Mouse (Mus musculus) ES-Bruce4 (cell line): Measurements from ENCODE around the gene Dhdds. TPM values are rescaled to one million over a fixed set of nuclear protein-coding genes. Genes with fewer than 3 reads are reported as not detected.
A peak's percentile ranks its signal among the peaks of the same experiment; 100 is the strongest.

Experiments
- H3K27ac ChIP-seq: 2 replicates; pipeline ENCODE4 v1.5.1; 2012; ENCODE audit warnings: low read length, inconsistent platforms; ENCODE audit not compliant: insufficient read depth
- H3K27me3 ChIP-seq: 2 replicates; pipeline ENCODE4 v1.6.1; 2012; ENCODE audit warnings: mild to moderate bottlenecking, low read length, inconsistent platforms; ENCODE audit not compliant: control insufficient read depth, poor library complexity, insufficient read depth, severe bottlenecking
- H3K36me3 ChIP-seq: 2 replicates; pipeline ENCODE4 v1.6.1; 2012; ENCODE audit warnings: inconsistent platforms, mild to moderate bottlenecking, low read length, moderate library complexity; ENCODE audit not compliant: control insufficient read depth, poor library complexity, insufficient read depth, severe bottlenecking
- H3K4me1 ChIP-seq: one replicate; pipeline ENCODE4 v1.8.1; 2011; ENCODE audit warnings: low read length; ENCODE audit not compliant: control insufficient read depth, insufficient read depth
- H3K4me3 ChIP-seq: 2 replicates; pipeline ENCODE4 v1.5.1; 2011; ENCODE audit warnings: low read depth, mild to moderate bottlenecking, low read length
- H3K9ac ChIP-seq: 2 replicates; pipeline ENCODE4 v1.6.1; 2012; ENCODE audit warnings: low read depth, mild to moderate bottlenecking, inconsistent platforms; ENCODE audit not compliant: poor library complexity, severe bottlenecking
- H3K9me3 ChIP-seq: replicated peaks from 2 replicates; pipeline ENCODE4 v1.6.1; 2012; ENCODE audit warnings: mild to moderate bottlenecking, low read length, inconsistent platforms; ENCODE audit not compliant: control insufficient read depth, poor library complexity, insufficient read depth, severe bottlenecking
- CTCF ChIP-seq: IDR thresholded peaks from one replicate; pipeline ENCODE4 v1.8.1; 2011; ENCODE audit warnings: low read depth, low read length
- EP300 ChIP-seq: IDR thresholded peaks from 2 replicates; pipeline ENCODE4 v1.6.1; 2011; ENCODE audit warnings: low read depth, low read length; ENCODE audit not compliant: insufficient read depth
- POLR2A ChIP-seq: IDR thresholded peaks from one replicate; pipeline ENCODE4 v1.8.1; 2011; ENCODE audit warnings: low read length; ENCODE audit not compliant: insufficient read depth
- polyA plus RNA-seq: library from polyadenylated mRNA; stranded (reverse); fragments of >200 nt; gene quantifications from 2 replicates; pipeline ENCODE4 v1.2.4, GENCODE M21; 2011; ENCODE audit warnings: low read depth; ENCODE audit not compliant: missing spikeins, insufficient read depth, insufficient read length

Dhdds gene
- 18.5 and 23.5 TPM in 2 replicates for polyA plus RNA-seq

- Histone ChIP-seq H3K9ac (peak within 1 kb of the TSS; percentile 67), H3K9me3 (no peaks in the 10 kb centered on the region), H3K27me3 (no peaks in the 10 kb centered on the region), H3K4me1 (no peaks in the 10 kb centered on the region), H3K4me3 (peak within 1 kb of the TSS; percentile 98), H3K36me3 (peaks cover 24% of the 10 kb centered on the region), H3K27ac (0 out of 2 replicates have a peak within 1 kb of the TSS, but pooled peaks have one; percentile 3)
- TF ChIP-seq POLR2A = peak; percentile 76
- no peak for TF ChIP-seq EP300
These were observed at the start of gene Dhdds for GRCm38 (mm10) chr4:134000466-134001438. Gene Dhdds, minus strand, starts transcription at chr4:134000918.

- no peak overlapping the region for H3K4me3 ChIP-seq
- no peak overlapping the region for H3K27ac ChIP-seq
- no peaks in the 10 kb centered on the region for H3K36me3 ChIP-seq
- H3K9ac ChIP-seq = no peak overlapping the region
- H3K4me1 ChIP-seq = no peaks in the 10 kb centered on the region
- no peaks in the 10 kb centered on the region for H3K27me3 ChIP-seq
- no peaks in the 10 kb centered on the region for H3K9me3 ChIP-seq
- TF ChIP-seq CTCF = no peak
- no peak for TF ChIP-seq EP300
These were observed 46.9 kb upstream of the Dhdds start for GRCm38 (mm10) chr4:134047648-134048047.

- TF ChIP-seq EP300 = no peak
- TF ChIP-seq CTCF = no peak
- no peak for TF ChIP-seq POLR2A
- H3K27ac ChIP-seq = no peak overlapping the region
- no peak overlapping the region for H3K4me3 ChIP-seq
- no peaks in the 10 kb centered on the region for H3K36me3 ChIP-seq
- no peaks in the 10 kb centered on the region for H3K9me3 ChIP-seq
- no peaks in the 10 kb centered on the region for H3K27me3 ChIP-seq
- H3K4me1 ChIP-seq = peaks cover 2% of the 10 kb centered on the region
- no peak overlapping the region for H3K9ac ChIP-seq
These were observed 42.3 kb upstream of the Dhdds start for GRCm38 (mm10) chr4:134043041-134043440.

- Histone ChIP-seq H3K9ac (no peak overlapping the region), H3K4me3 (no peak overlapping the region), H3K9me3 (no peaks in the 10 kb centered on the region), H3K36me3 (no peaks in the 10 kb centered on the region), H3K27ac (no peak overlapping the region), H3K27me3 (no peaks in the 10 kb centered on the region), H3K4me1 (peaks cover 2% of the 10 kb centered on the region)
- no peak for TF ChIP-seq CTCF
- TF ChIP-seq POLR2A = no peak
- TF ChIP-seq EP300 = no peak
These were observed 40.8 kb upstream of the Dhdds start for GRCm38 (mm10) chr4:134041317-134042123.

GRCm38 (mm10) chr4:134035953-134036352 is 35.2 kb upstream of the Dhdds start:
- no peaks in the 10 kb centered on the region for H3K27me3 ChIP-seq
- peaks cover under 1% of the 10 kb centered on the region; the same call in 1 of the 2 replicates for H3K9me3 ChIP-seq
- no peak overlapping the region for H3K27ac ChIP-seq
- no peak overlapping the region for H3K4me3 ChIP-seq
- H3K36me3 ChIP-seq = no peaks in the 10 kb centered on the region
- H3K4me1 ChIP-seq = no peaks in the 10 kb centered on the region
- H3K9ac ChIP-seq = no peak overlapping the region
- TF ChIP-seq EP300 (no peak), CTCF (peak; percentile 95)

- Histone ChIP-seq H3K4me1 (no peaks in the 10 kb centered on the region), H3K36me3 (no peaks in the 10 kb centered on the region), H3K9me3 (peaks cover 2% of the 10 kb centered on the region; the same call in 1 of the 2 replicates), H3K9ac (no peak overlapping the region), H3K27me3 (no peaks in the 10 kb centered on the region), H3K4me3 (no peak overlapping the region), H3K27ac (no peak overlapping the region)
- no peak for TF ChIP-seq EP300
- no peak for TF ChIP-seq POLR2A
- no peak for TF ChIP-seq CTCF
These were observed 25.1 kb upstream of the Dhdds start for GRCm38 (mm10) chr4:134025802-134026201.
